Comparison of ENCODE assay signal across 16 mouse cellular contexts in the genomic region with DNA sequence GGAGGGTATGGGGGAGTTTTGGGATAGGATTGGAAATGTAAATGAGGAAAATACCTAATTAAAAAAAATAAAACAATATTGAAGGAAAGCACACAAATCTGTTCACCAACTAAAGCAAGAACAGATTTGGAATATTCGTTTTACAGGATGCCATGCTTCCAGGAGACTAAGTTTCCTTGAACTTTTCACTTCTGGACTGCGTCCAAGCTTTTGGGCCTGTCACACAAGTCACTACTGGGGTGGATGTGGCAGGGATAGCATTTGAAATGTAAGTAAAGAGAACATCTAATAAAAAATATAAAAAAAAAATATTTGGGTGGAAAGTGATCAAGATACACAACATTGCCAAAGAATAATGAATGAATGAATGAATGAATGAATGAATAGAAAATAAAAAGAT.
DNase-seq lines count a peak whose midpoint lies in the region.
"Had no signal": no experiment of that assay in that cellular context is flagged by ENCODE, and none has a peak within 500 bp of the region (broad histone marks: within the 10 kb centered on the region; RNA-seq: fewer than 3 reads in every experiment).

No protein-coding gene starts in this region.

- peak; percentile 39 for DNase-seq in adrenal gland, adult 2 months
- no peak for DNase-seq in adrenal gland, adult 18-20 months (ENCODE audit: low spot score in 2 of 2)
- peak; percentile 1 to 2 for DNase-seq in kidney, postnatal 36 days
- DNase-seq in kidney, adult 18-20 months: no peak
- peak; percentile 26 for DNase-seq in adrenal gland, postnatal 14 days
- no peak for DNase-seq in urinary bladder, postnatal 14 days (ENCODE audit: low spot score)
- no peak for DNase-seq in frontal cortex, postnatal 10 days (ENCODE audit: low spot score in 2 of 2)
- DNase-seq: B cell, adult 2 months; cerebellum, adult 11-12 months; cerebellum, adult 8-10 months; cerebellum, postnatal 10 days; cerebellum, postnatal 36 days; embryo, embryonic 11 days; gastrocnemius, adult 2 months; gastrocnemius, postnatal 14 days; heart, adult 11 months had no signal

Comparison
In these comparisons a context has a peak if more than half of its experiments do, and no peak if none do; other contexts are left out.
1. DNase-seq: peak in adrenal gland, adult 2 months (single experiment), kidney, postnatal 36 days (2 of 2) and adrenal gland, postnatal 14 days (single experiment); none in adrenal gland, adult 18-20 months (0 of 2), kidney, adult 18-20 months (single experiment), urinary bladder, postnatal 14 days (single experiment) and frontal cortex, postnatal 10 days (0 of 2).